Mouse (Mus musculus) intestine, embryonic 16.5 days (tissue): Measurements from ENCODE around the gene Nsd1. TPM values are rescaled to one million over a fixed set of nuclear protein-coding genes. Genes with fewer than 3 reads are reported as not detected.

Source experiments
- ATAC-seq: fragments of 200-750 bp; cut with Nextera tagmentation; 2 replicates; pipeline ENCODE4 v1.8.0; 2017; ENCODE audit warnings: moderate TSS enrichment, moderate library complexity
- H3K27ac ChIP-seq: fragments of 300-500 bp; sonication (generic); 2 replicates; pipeline ENCODE4 v1.5.1; 2014; ENCODE audit warnings: mild to moderate bottlenecking, low read length
- H3K27me3 ChIP-seq: fragments of 300-500 bp; sonication (generic); replicated peaks from 2 replicates; pipeline ENCODE4 v1.6.1; 2014; ENCODE audit warnings: low read length, control low read depth, mixed read lengths; ENCODE audit not compliant: control insufficient read depth, insufficient read depth
- H3K36me3 ChIP-seq: fragments of 300-500 bp; sonication (generic); 2 replicates; pipeline ENCODE4 v1.6.1; 2014; ENCODE audit warnings: low read length, control low read depth; ENCODE audit not compliant: control insufficient read depth, insufficient read depth
- H3K4me1 ChIP-seq: fragments of 300-500 bp; sonication (generic); 2 replicates; pipeline ENCODE4 v1.6.1; 2014; ENCODE audit warnings: low read length, control low read depth, mixed read lengths; ENCODE audit not compliant: control insufficient read depth, insufficient read depth
- H3K4me2 ChIP-seq: fragments of 300-500 bp; sonication (generic); 2 replicates; pipeline ENCODE4 v1.6.1; 2014; ENCODE audit warnings: low read depth, low read length, control low read depth
- H3K4me3 ChIP-seq: fragments of 300-500 bp; sonication (generic); 2 replicates; pipeline ENCODE4 v1.5.1; 2014; ENCODE audit warnings: mild to moderate bottlenecking, low read length
- H3K9ac ChIP-seq: fragments of 300-500 bp; sonication (generic); 2 replicates; pipeline ENCODE4 v1.6.1; 2014; ENCODE audit warnings: low read depth, low read length
- H3K9me3 ChIP-seq: fragments of 300-500 bp; sonication (generic); 2 replicates; pipeline ENCODE4 v1.6.1; 2016; ENCODE audit warnings: low read length, control low read depth; ENCODE audit not compliant: control insufficient read depth
- WGBS: fragments of 180-500 bp; shearing (Covaris S2); extraction: QIAGEN DNeasy Blood & Tissue Kit; methylation state at CpG from one replicate; pipeline ENCODE4 v1.1.7; 2014; 5-methylcytosine and 5-hydroxymethylcytosine counted together
- polyA plus RNA-seq: library from polyadenylated mRNA; unstranded; fragments of >200 nt; fragmentation: Nextera tagmentation; extraction: Ambion mirVana; gene quantifications from 2 replicates; pipeline ENCODE4 v1.2.1, GENCODE M21; 2015

Nsd1 gene
- polyA plus RNA-seq, 1 experiment from 2014 or later = 37.1 TPM

- Histone ChIP-seq H3K27ac (no peak overlapping the region), H3K4me2 (no peak overlapping the region), H3K27me3 (no peaks in the 10 kb centered on the region), H3K4me1 (no peaks in the 10 kb centered on the region), H3K36me3 (peaks cover 34% of the 10 kb centered on the region), H3K4me3 (no peak overlapping the region), H3K9me3 (no peaks in the 10 kb centered on the region), H3K9ac (no peak overlapping the region)
- ATAC-seq = no peak
- 82% methylated on average over 7 of the region's 7 CpGs for WGBS
Observed at GRCm38 (mm10) chr13:55344286-55344685, 134.7 kb downstream of the Nsd1 start.

- no peak overlapping the region for H3K4me3 ChIP-seq
- 83% methylated on average over 11 of the region's 11 CpGs for WGBS
- H3K4me1 ChIP-seq = no peaks in the 10 kb centered on the region
- H3K9ac ChIP-seq = no peak overlapping the region
- H3K4me2 ChIP-seq = no peak overlapping the region
- peaks cover 46% of the 10 kb centered on the region for H3K36me3 ChIP-seq
- no peaks in the 10 kb centered on the region for H3K9me3 ChIP-seq
- H3K27me3 ChIP-seq = no peaks in the 10 kb centered on the region
- H3K27ac ChIP-seq = no peak overlapping the region
- ATAC-seq = no peak
Observed at GRCm38 (mm10) chr13:55346745-55347144, 137.2 kb downstream of the Nsd1 start.

GRCm38 (mm10) chr13:55361145-55361544 is 151.6 kb downstream of the Nsd1 start:
- H3K9me3 ChIP-seq = no peaks in the 10 kb centered on the region
- H3K36me3 ChIP-seq = peaks cover 9% of the 10 kb centered on the region; the same call in 1 of the 2 replicates
- H3K27ac ChIP-seq = no peak overlapping the region
- peak overlapping the region; percentile 84 for H3K4me3 ChIP-seq
- peak overlapping the region; percentile 89 for H3K9ac ChIP-seq
- peak overlapping the region; percentile 77 for H3K4me2 ChIP-seq
- no peak for ATAC-seq
- H3K4me1 ChIP-seq = peaks cover 11% of the 10 kb centered on the region
- H3K27me3 ChIP-seq = no peaks in the 10 kb centered on the region

- Histone ChIP-seq H3K9ac (peak overlapping the region; percentile 89), H3K27ac (peak overlapping the region; percentile 95), H3K27me3 (no peaks in the 10 kb centered on the region), H3K36me3 (0 out of 2 replicates have a peak, but pooled peaks cover 7% of the 10 kb centered on the region), H3K9me3 (no peaks in the 10 kb centered on the region), H3K4me1 (peaks cover 11% of the 10 kb centered on the region), H3K4me3 (peak overlapping the region; percentile 84), H3K4me2 (peak overlapping the region; percentile 77)
- WGBS = 1% methylated on average over 32 of the region's 32 CpGs
- peak; percentile 39 for ATAC-seq
Observed at GRCm38 (mm10) chr13:55361974-55362452, 152.4 kb downstream of the Nsd1 start.

GRCm38 (mm10) chr13:55362453-55363060 is 153.0 kb downstream of the Nsd1 start, which contains the start of gene Lman2:
Lman2 (minus strand) TSS chr13:55362783.
- H3K4me2 ChIP-seq = peak within 1 kb of the TSS; percentile 77
- 0 out of 2 replicates have a peak, but pooled peaks cover 5% of the 10 kb centered on the region for H3K36me3 ChIP-seq
- peak within 1 kb of the TSS; percentile 89 for H3K9ac ChIP-seq
- ATAC-seq = peak; percentile 98
- no peaks in the 10 kb centered on the region for H3K9me3 ChIP-seq
- no peaks in the 10 kb centered on the region for H3K27me3 ChIP-seq
- peak within 1 kb of the TSS; percentile 84 for H3K4me3 ChIP-seq
- H3K4me1 ChIP-seq = peaks cover 11% of the 10 kb centered on the region
- peak within 1 kb of the TSS; percentile 95 for H3K27ac ChIP-seq
- WGBS = under 1% methylated on average over 35 of the region's 35 CpGs

Other genes starting within 250 kb of the Nsd1 start
- 1.5 and 1.6 TPM in 2 replicates for gene Hk3, start 188.4 kb upstream of the Nsd1 start, polyA plus RNA-seq
- gene Uimc1, start 109.5 kb upstream of the Nsd1 start, polyA plus RNA-seq = 19.2 and 20.8 TPM in 2 replicates
- gene Zfp346, start 104.5 kb upstream of the Nsd1 start, polyA plus RNA-seq = 11.2 and 12.5 TPM in 2 replicates
- not detected in 2 replicates for gene Gm17617, start 76.2 kb upstream of the Nsd1 start, polyA plus RNA-seq
- 11.7 and 12.4 TPM in 2 replicates for gene Fgfr4, start 57.1 kb upstream of the Nsd1 start, polyA plus RNA-seq
- gene Prelid1, start 110.7 kb downstream of the Nsd1 start, polyA plus RNA-seq = 664 and 676 TPM in 2 replicates
- 91.7 and 106 TPM in 2 replicates for gene Rab24, start 112.2 kb downstream of the Nsd1 start, polyA plus RNA-seq
- 20.8 and 24.9 TPM in 2 replicates for gene Mxd3, start 120.0 kb downstream of the Nsd1 start, polyA plus RNA-seq
- gene Lman2, start 153.0 kb downstream of the Nsd1 start, polyA plus RNA-seq = 121 and 130 TPM in 2 replicates
- 0.93 and 1.1 TPM in 2 replicates for gene Rgs14, start 159.9 kb downstream of the Nsd1 start, polyA plus RNA-seq
- 0.07 TPM in 1 of 2 replicates, not detected in the other for gene Slc34a1, start 188.4 kb downstream of the Nsd1 start, polyA plus RNA-seq
- gene Pfn3, start 205.4 kb downstream of the Nsd1 start, polyA plus RNA-seq = not detected in 2 replicates
- 1.1 and 4.0 TPM in 2 replicates for gene F12, start 217.0 kb downstream of the Nsd1 start, polyA plus RNA-seq
- 13.6 and 16.2 TPM in 2 replicates for gene Grk6, start 235.3 kb downstream of the Nsd1 start, polyA plus RNA-seq